Mouse (Mus musculus): ENCODE measurements around the gene Wdr70. TPM values are rescaled to one million over a fixed set of nuclear protein-coding genes. Genes with fewer than 3 reads are reported as not detected.

The Wdr70 gene
- polyA plus RNA-seq, 1 experiment from 2014 or later: 49.3 TPM

DNA sequence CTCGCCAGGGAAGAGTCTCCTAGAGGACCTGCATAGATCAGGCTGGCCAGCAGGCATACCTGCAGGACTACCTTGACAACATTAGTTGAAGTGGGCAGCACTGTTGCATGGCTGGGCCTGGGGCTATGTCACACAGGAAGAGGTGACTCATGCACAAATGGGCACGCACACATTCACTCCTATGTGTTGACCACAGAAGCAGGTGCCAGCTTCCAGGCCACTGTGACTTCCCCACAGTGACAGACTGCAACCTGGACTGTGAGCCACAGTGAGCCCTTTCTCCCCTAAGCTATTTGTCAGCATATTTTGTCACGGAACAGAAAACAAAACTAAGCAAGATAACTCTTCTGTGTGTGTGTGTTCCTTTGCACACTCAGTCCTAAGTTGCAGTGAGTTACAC is 47.8 kb downstream of the Wdr70 start:
- no peak overlapping the region for H3K27ac ChIP-seq (ENCODE audit: low read depth, low read length)
- no peaks in the 10 kb centered on the region for H3K36me3 ChIP-seq (ENCODE audit: control insufficient read depth, insufficient read depth, low read length)
- no peaks in the 10 kb centered on the region for H3K4me1 ChIP-seq (ENCODE audit: control insufficient read depth, insufficient read depth, low read length)
- no peak overlapping the region for H3K9ac ChIP-seq (ENCODE audit: low read depth, low read length)
- H3K27me3 ChIP-seq (ENCODE audit: control insufficient read depth, insufficient read depth, low read length): no peaks in the 10 kb centered on the region
- H3K9me3 ChIP-seq (replicated peaks; ENCODE audit: control insufficient read depth, low read length): no peaks in the 10 kb centered on the region
- 84% methylated on average over 3 of the region's 3 CpGs for WGBS (ENCODE audit: insufficient replicate concordance)
- no peak overlapping the region for H3K4me3 ChIP-seq (ENCODE audit: low read depth, low read length)
- no peak for ATAC-seq (replicated peaks; ENCODE audit: insufficient number of reproducible peaks, low FRiP score, low TSS enrichment)
- no peak overlapping the region for H3K4me2 ChIP-seq

DNA sequence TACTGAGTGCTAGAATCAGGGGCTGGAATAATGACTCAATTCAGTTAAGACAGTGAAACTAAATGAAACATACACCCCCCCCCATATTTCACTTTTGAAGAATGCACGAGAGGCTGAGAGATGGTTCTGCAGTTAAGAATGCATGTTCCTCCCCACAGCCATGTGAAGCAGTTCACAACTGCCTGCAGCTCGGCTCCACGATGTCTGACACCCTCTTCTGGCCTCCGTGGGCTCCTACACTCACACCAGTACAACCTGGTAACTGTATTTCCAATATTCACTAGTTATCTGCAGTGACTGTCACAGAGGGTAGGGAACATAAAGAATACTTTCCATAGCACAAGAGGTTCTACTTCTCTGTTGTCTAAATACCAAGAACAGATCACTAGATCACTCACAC is 59.2 kb downstream of the Wdr70 start:
- Histone ChIP-seq H3K27ac (ENCODE audit: low read depth, low read length) (no peak overlapping the region), H3K9ac (ENCODE audit: low read depth, low read length) (no peak overlapping the region), H3K9me3 (replicated peaks; ENCODE audit: control insufficient read depth, low read length) (no peaks in the 10 kb centered on the region), H3K4me1 (ENCODE audit: control insufficient read depth, insufficient read depth, low read length) (no peaks in the 10 kb centered on the region), H3K36me3 (ENCODE audit: control insufficient read depth, insufficient read depth, low read length) (no peaks in the 10 kb centered on the region), H3K4me2 (no peak overlapping the region), H3K4me3 (ENCODE audit: low read depth, low read length) (no peak overlapping the region), H3K27me3 (ENCODE audit: control insufficient read depth, insufficient read depth, low read length) (no peaks in the 10 kb centered on the region)
- 65% methylated on average over 4 of the region's 4 CpGs for WGBS (ENCODE audit: insufficient replicate concordance)
- ATAC-seq (replicated peaks; ENCODE audit: insufficient number of reproducible peaks, low FRiP score, low TSS enrichment): no peak

DNA sequence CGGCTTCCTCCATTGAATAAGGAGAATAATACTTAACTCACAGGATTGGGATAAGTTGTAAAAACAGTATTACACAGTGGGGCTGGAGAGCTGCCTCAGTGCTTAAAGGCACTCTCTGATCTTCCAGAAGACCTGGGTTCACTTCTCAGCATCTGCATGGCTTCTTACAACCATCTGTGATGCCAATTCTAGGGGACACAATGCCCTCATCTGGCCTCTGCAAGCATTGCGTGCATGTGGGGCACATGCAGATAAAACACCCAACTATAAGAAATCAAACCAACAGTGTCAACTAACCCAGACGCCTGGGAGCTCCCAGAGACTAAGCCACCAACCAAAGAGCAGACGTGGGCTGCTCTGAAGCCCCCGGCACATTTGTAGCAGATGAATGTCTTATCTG is 60.6 kb downstream of the Wdr70 start:
- no peaks in the 10 kb centered on the region for H3K27me3 ChIP-seq (ENCODE audit: control insufficient read depth, insufficient read depth, low read length)
- H3K9me3 ChIP-seq (replicated peaks; ENCODE audit: control insufficient read depth, low read length): no peaks in the 10 kb centered on the region
- no peak overlapping the region for H3K4me3 ChIP-seq (ENCODE audit: low read depth, low read length)
- WGBS (ENCODE audit: insufficient replicate concordance): 82% methylated on average over 5 of the region's 5 CpGs
- H3K36me3 ChIP-seq (ENCODE audit: control insufficient read depth, insufficient read depth, low read length): no peaks in the 10 kb centered on the region
- H3K4me1 ChIP-seq (ENCODE audit: control insufficient read depth, insufficient read depth, low read length): no peaks in the 10 kb centered on the region
- no peak overlapping the region for H3K27ac ChIP-seq (ENCODE audit: low read depth, low read length)
- no peak overlapping the region for H3K4me2 ChIP-seq
- H3K9ac ChIP-seq (ENCODE audit: low read depth, low read length): no peak overlapping the region
- ATAC-seq (replicated peaks; ENCODE audit: insufficient number of reproducible peaks, low FRiP score, low TSS enrichment): no peak

DNA sequence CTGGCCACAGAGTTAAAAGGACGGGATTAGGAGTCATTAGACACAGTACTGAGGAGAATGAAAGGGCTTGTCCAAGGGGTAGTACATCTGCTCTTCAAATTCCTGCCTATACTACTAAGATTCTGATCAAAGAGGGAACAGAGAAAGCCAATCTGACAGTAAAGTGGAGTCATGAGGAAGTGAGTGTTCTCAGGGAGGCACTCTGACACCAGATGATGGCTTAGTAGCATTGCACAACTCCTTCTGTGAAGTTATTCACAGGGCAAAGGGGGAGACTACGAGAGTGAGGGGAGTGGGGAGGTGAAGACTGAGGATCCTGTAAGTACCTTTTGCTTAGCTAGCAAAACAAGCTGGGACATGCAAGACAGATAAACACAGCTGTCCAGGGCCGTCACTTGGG is 61.2 kb downstream of the Wdr70 start:
- WGBS (ENCODE audit: insufficient replicate concordance): 77% methylated on average over 3 of the region's 3 CpGs
- H3K4me3 ChIP-seq (ENCODE audit: low read depth, low read length): no peak overlapping the region
- no peak for ATAC-seq (replicated peaks; ENCODE audit: insufficient number of reproducible peaks, low FRiP score, low TSS enrichment)
- no peaks in the 10 kb centered on the region for H3K9me3 ChIP-seq (replicated peaks; ENCODE audit: control insufficient read depth, low read length)
- H3K4me2 ChIP-seq: no peak overlapping the region
- no peaks in the 10 kb centered on the region for H3K4me1 ChIP-seq (ENCODE audit: control insufficient read depth, insufficient read depth, low read length)
- no peak overlapping the region for H3K27ac ChIP-seq (ENCODE audit: low read depth, low read length)
- H3K9ac ChIP-seq (ENCODE audit: low read depth, low read length): no peak overlapping the region
- H3K27me3 ChIP-seq (ENCODE audit: control insufficient read depth, insufficient read depth, low read length): no peaks in the 10 kb centered on the region
- no peaks in the 10 kb centered on the region for H3K36me3 ChIP-seq (ENCODE audit: control insufficient read depth, insufficient read depth, low read length)

DNA sequence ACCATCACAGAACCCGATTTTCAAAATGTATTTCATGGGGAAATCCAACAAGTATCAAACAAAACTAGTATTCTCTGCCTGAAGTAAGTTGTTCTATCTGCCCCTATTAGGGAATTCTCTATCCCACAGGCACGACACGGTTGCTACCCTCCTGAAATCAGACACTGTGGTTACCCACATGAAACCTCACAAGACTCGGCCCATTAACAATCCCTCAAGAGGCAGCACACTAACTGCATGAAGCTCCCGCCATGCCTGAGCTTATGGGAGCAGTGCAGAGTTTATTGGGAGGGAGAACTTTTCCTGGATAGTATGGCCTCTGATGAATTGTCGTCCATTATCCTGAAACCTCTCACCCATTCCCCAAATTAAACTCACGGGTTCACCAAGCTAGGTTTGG is 67.8 kb downstream of the Wdr70 start:
- Histone ChIP-seq H3K4me2 (no peak overlapping the region), H3K4me3 (ENCODE audit: low read depth, low read length) (no peak overlapping the region), H3K27me3 (ENCODE audit: control insufficient read depth, insufficient read depth, low read length) (no peaks in the 10 kb centered on the region), H3K36me3 (ENCODE audit: control insufficient read depth, insufficient read depth, low read length) (no peaks in the 10 kb centered on the region), H3K27ac (ENCODE audit: low read depth, low read length) (no peak overlapping the region), H3K9ac (ENCODE audit: low read depth, low read length) (no peak overlapping the region), H3K4me1 (ENCODE audit: control insufficient read depth, insufficient read depth, low read length) (no peaks in the 10 kb centered on the region), H3K9me3 (replicated peaks; ENCODE audit: control insufficient read depth, low read length) (no peaks in the 10 kb centered on the region)
- ATAC-seq (replicated peaks; ENCODE audit: insufficient number of reproducible peaks, low FRiP score, low TSS enrichment): no peak
- 82% methylated on average over 7 of the region's 7 CpGs for WGBS (ENCODE audit: insufficient replicate concordance)

DNA sequence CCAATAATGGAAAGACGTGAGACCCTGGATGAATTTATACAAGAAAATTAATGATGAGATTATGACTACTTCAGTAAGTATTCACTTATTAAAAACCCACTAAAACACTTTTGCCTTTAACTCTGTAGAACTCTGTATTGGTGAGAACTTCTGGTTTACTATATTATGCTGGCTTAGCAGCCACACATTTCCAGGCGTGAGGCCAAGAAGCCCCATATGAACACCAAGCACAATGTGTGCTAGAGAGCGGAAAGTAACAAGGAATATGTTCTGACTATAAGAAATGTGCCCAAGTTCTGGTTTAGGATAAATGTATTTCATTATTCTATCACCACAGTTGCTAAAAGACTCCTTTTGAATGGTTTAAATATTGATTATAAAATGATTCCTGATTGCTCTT is 68.4 kb downstream of the Wdr70 start:
- H3K27me3 ChIP-seq (ENCODE audit: control insufficient read depth, insufficient read depth, low read length): no peaks in the 10 kb centered on the region
- no peak overlapping the region for H3K27ac ChIP-seq (ENCODE audit: low read depth, low read length)
- H3K4me1 ChIP-seq (ENCODE audit: control insufficient read depth, insufficient read depth, low read length): no peaks in the 10 kb centered on the region
- H3K36me3 ChIP-seq (ENCODE audit: control insufficient read depth, insufficient read depth, low read length): no peaks in the 10 kb centered on the region
- H3K4me3 ChIP-seq (ENCODE audit: low read depth, low read length): no peak overlapping the region
- whole genome bisulfite sequencing (ENCODE audit: insufficient replicate concordance): 91% methylated on average over 3 of the region's 3 CpGs
- no peaks in the 10 kb centered on the region for H3K9me3 ChIP-seq (replicated peaks; ENCODE audit: control insufficient read depth, low read length)
- no peak for ATAC-seq (replicated peaks; ENCODE audit: insufficient number of reproducible peaks, low FRiP score, low TSS enrichment)
- H3K4me2 ChIP-seq: no peak overlapping the region
- no peak overlapping the region for H3K9ac ChIP-seq (ENCODE audit: low read depth, low read length)

DNA sequence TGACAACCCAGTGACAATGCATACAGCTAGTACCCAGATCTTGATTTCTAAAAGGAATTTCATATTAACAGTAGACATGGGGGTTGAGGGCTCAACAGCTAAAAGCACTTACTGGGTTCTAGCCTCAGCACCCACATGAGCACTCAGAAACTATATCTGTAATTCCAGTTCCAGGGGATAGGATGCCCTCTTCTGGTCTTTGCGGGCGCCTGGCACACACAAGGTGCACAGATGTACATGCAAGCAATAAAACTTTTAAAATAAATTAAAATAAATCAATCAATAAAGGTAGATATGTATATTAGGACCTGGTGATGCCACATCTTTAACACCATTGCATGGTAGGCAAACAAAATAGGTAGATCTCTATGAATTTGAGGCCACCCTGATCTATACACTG is 71.5 kb downstream of the Wdr70 start:
- Histone ChIP-seq H3K27me3 (ENCODE audit: control insufficient read depth, insufficient read depth, low read length) (no peaks in the 10 kb centered on the region), H3K4me3 (ENCODE audit: low read depth, low read length) (no peak overlapping the region), H3K9me3 (replicated peaks; ENCODE audit: control insufficient read depth, low read length) (no peaks in the 10 kb centered on the region), H3K4me2 (no peak overlapping the region), H3K4me1 (ENCODE audit: control insufficient read depth, insufficient read depth, low read length) (no peaks in the 10 kb centered on the region), H3K27ac (ENCODE audit: low read depth, low read length) (no peak overlapping the region), H3K36me3 (ENCODE audit: control insufficient read depth, insufficient read depth, low read length) (no peaks in the 10 kb centered on the region), H3K9ac (ENCODE audit: low read depth, low read length) (no peak overlapping the region)
- WGBS (ENCODE audit: insufficient replicate concordance): 95% methylated on average over 2 of the region's 2 CpGs
- ATAC-seq (replicated peaks; ENCODE audit: insufficient number of reproducible peaks, low FRiP score, low TSS enrichment): no peak

DNA sequence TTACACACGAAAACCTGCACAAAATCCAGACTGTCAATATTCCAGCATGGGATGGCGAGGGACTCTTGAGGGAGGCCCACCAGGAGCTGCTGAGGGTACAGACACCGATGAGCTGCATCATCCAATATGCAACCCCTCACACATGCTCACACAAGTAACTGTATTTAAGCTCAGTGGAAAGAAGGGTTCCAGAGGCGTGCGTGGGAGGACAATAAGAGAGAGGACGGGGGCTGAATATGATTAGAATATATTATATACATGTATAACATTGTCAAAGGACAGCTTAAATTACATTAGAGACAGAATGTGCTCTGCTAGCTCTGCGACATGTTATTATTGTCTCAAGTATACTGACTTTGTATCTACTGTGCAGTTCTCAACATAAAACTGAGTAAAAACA is 87.6 kb downstream of the Wdr70 start:
- no peak overlapping the region for H3K4me2 ChIP-seq
- WGBS (ENCODE audit: insufficient replicate concordance): 90% methylated on average over 7 of the region's 7 CpGs
- no peaks in the 10 kb centered on the region for H3K36me3 ChIP-seq (ENCODE audit: control insufficient read depth, insufficient read depth, low read length)
- H3K4me1 ChIP-seq (ENCODE audit: control insufficient read depth, insufficient read depth, low read length): no peaks in the 10 kb centered on the region
- no peaks in the 10 kb centered on the region for H3K27me3 ChIP-seq (ENCODE audit: control insufficient read depth, insufficient read depth, low read length)
- H3K27ac ChIP-seq (ENCODE audit: low read depth, low read length): no peak overlapping the region
- ATAC-seq (replicated peaks; ENCODE audit: insufficient number of reproducible peaks, low FRiP score, low TSS enrichment): no peak
- no peaks in the 10 kb centered on the region for H3K9me3 ChIP-seq (replicated peaks; ENCODE audit: control insufficient read depth, low read length)
- no peak overlapping the region for H3K9ac ChIP-seq (ENCODE audit: low read depth, low read length)
- no peak overlapping the region for H3K4me3 ChIP-seq (ENCODE audit: low read depth, low read length)

DNA sequence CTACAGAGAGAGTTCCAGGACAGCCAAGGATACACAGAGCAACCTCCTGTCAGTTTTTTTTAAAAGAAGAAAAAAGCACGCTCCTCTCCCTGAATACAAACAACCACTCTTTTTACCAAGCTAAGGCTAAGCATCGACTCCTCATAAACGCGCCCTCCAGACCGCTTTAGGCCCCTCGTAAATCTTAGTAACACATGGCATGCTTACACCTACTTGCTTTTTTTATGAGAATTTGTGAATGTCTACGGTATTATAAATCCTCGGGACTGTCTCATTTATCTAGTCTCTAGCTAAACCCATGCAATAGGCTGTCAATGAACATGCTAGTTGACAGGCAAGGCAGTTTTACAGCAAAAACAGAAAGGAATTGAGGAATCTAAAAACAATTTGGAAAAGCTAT is 91.6 kb downstream of the Wdr70 start:
- ATAC-seq (replicated peaks; ENCODE audit: insufficient number of reproducible peaks, low FRiP score, low TSS enrichment): no peak
- Histone ChIP-seq H3K4me1 (ENCODE audit: control insufficient read depth, insufficient read depth, low read length) (no peaks in the 10 kb centered on the region), H3K27ac (ENCODE audit: low read depth, low read length) (no peak overlapping the region), H3K36me3 (ENCODE audit: control insufficient read depth, insufficient read depth, low read length) (no peaks in the 10 kb centered on the region), H3K9ac (ENCODE audit: low read depth, low read length) (no peak overlapping the region), H3K27me3 (ENCODE audit: control insufficient read depth, insufficient read depth, low read length) (no peaks in the 10 kb centered on the region), H3K4me2 (no peak overlapping the region), H3K9me3 (replicated peaks; ENCODE audit: control insufficient read depth, low read length) (no peaks in the 10 kb centered on the region), H3K4me3 (ENCODE audit: low read depth, low read length) (no peak overlapping the region)
- 87% methylated on average over 8 of the region's 8 CpGs for WGBS (ENCODE audit: insufficient replicate concordance)

Data from heart, embryonic 11.5 days (tissue).